Mouse (Mus musculus): ENCODE data around the gene Sfmbt2. TPM values are rescaled to one million over a fixed set of nuclear protein-coding genes. Genes with fewer than 3 reads are reported as not detected.

Sfmbt2 gene
- total RNA-seq, 1 experiment from 2014 or later, result 8.0 TPM

DNA sequence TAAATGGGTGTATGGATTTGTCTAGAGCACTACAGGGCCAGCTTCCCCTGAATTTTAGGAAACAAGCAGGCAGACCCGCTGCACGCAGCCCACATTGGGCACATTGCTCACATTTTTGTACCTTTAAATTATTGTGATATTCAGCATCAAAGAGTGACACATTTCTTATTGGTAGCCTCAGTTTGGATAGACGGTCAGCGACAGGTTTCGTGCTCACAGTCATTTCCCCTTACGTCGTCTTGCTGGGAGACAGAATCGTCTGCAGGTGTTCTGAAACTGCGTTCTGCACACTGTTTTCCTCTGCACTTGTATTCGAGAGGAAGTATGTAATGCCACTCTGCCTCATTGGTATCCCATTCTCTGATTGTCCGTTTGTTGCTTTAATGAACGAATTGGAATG lies 88.0 kb downstream of the Sfmbt2 start:
- no peak for ATAC-seq (ENCODE audit: extremely low read depth, insufficient number of reproducible peaks, low FRiP score, poor library complexity, severe bottlenecking)

DNA sequence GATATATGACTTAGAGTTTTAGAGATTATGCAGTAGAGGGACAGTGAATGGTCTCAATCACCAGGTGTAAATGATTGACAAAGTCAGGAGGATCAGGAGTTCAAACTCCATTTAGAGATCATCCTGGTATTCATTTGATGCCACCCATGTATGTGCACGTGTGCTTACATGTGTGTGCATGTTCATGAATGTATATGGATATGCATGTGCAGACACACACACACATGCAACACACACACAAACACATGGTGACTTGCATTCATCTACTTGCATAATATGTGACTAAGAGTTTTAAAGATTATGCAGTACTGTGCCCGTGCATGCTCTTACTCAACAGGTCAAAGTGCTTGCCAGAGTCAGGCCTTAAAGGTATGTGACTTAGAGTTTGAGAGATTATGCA lies 146.2 kb downstream of the Sfmbt2 start:
- ATAC-seq (ENCODE audit: extremely low read depth, insufficient number of reproducible peaks, low FRiP score, poor library complexity, severe bottlenecking), result no peak

DNA sequence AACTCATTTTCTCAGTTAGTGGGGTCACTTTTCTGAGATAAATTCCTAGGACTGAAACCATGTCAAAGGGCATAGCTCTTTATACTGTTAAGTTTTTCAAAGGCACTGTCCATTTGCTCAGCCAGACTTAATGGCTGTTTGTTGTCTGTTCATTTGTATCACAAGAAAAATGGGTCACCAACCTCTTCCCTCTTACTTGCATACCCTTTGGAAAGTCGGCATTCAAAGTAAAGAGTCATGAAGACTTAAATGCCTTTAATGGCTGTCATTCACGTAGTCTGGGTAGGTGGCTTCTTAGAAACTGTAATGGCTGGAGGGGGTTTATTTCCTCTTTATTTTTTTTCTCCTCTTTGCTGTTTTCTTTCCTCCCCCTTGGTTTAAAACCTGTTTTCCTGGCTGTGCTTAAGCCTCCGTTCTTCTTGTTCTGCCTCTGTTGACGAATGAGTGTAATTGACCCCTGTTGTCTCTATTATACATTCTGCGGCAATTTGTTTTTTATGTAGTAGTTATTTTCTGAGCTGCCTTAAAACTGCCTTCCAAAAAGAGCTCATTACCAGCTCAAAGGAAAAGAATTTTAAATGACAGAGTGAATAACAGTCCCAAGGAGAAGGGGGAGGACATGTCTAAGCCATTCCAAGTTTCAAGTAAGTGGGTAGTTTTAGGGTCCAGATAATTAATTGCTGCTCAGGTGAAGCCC lies 151.6 kb downstream of the Sfmbt2 start:
- ATAC-seq (ENCODE audit: extremely low read depth, insufficient number of reproducible peaks, low FRiP score, poor library complexity, severe bottlenecking), result no peak

DNA sequence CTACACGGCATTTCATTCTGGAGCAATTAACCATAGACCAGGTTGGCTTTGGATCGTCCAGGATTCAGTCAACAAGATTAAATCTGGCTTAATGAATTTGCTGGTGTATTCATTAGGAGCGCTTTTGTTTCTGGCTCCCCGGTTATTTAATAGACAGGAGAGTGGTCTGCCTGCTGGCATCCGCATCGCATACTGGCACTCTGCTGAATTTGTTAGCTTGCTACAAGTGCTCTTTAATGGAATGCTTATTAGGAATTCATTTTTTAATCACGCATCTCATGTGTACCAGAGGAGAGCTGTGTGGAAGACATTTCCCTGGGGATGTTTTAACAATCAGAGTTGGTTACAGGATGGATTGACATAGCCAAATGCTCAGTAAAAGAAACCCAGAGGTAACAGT lies 155.3 kb downstream of the Sfmbt2 start:
- no peak for ATAC-seq (ENCODE audit: extremely low read depth, insufficient number of reproducible peaks, low FRiP score, poor library complexity, severe bottlenecking)

DNA sequence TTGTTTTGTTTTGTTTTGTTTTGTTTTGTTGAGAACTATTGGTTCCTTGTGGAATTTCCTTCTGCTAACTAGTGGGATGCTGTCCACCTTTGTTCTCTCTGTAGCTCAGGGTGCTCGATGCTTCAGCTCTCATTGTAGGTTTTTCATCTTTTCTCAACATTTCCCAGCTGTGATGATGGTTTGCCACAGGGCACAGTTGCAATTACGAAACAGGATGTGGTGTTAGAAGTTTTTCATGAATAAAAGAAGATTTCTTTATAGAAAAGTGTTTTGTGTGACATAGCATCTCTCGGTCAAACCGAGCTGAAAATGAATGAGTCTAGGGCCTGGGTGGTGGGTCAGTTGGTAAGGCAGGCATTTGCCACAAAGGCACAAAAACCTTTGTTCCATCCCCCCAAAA lies 171.5 kb downstream of the Sfmbt2 start:
- ATAC-seq (ENCODE audit: extremely low read depth, insufficient number of reproducible peaks, low FRiP score, poor library complexity, severe bottlenecking), result no peak

DNA sequence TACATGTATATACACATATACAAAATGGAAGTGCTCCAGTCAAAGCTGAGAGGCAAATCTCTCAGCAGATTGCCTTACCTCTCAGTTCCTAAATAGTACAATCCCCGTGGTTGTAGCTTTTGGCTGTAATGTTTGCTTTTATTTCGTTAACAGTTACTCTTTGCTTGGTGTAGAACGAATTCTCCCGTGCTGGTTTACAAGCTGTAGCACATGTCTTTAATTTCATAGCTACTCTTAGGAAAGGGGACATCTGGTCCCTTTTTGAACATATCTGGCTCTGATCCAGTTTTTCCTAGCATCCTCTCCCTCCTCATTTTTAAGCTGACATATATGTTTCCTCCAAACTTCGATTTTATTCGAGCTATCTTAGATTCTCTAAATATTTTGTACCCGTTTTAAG lies 172.1 kb downstream of the Sfmbt2 start:
- ATAC-seq (ENCODE audit: extremely low read depth, insufficient number of reproducible peaks, low FRiP score, poor library complexity, severe bottlenecking), result no peak

DNA sequence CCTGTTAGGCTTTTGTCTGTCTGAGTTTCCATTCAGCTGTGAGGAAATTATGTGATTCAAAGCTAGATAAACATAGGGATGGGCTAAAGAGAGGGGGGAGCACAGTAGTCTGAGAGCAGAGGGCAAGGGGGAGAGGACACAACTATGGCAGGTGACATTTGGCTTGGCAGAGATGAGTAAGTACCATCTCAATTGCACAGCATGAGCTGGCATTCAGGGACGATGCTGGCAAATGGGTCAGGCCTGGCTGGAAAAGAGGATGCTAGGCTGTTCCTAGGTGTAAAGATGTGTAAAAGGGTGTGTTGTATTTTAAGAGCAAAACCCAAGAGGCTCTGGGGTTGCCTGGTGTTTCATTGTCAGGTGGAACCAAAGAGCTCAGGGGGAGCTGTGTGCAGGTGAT lies 188.5 kb downstream of the Sfmbt2 start:
- no peak for ATAC-seq (ENCODE audit: extremely low read depth, insufficient number of reproducible peaks, low FRiP score, poor library complexity, severe bottlenecking)

DNA sequence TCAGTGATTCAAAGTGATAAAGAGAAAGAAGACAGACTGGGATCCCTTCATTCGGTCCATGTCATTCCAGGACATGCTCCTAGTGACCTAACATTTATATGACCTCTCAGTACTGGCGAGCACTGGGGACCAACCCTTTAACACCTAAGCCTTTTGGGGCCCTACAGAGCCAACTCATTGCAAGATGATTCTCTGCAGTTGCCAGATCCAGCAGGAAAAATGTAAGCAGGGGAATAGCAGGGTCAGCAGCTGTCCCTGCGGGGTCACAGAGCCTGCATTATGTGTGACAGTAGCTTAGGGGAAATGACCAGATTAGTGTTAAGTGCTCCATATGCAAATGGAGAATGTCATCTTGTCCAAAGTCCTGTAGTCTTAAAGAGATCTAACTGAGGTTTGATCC lies 195.2 kb downstream of the Sfmbt2 start:
- no peak for ATAC-seq (ENCODE audit: extremely low read depth, insufficient number of reproducible peaks, low FRiP score, poor library complexity, severe bottlenecking)

DNA sequence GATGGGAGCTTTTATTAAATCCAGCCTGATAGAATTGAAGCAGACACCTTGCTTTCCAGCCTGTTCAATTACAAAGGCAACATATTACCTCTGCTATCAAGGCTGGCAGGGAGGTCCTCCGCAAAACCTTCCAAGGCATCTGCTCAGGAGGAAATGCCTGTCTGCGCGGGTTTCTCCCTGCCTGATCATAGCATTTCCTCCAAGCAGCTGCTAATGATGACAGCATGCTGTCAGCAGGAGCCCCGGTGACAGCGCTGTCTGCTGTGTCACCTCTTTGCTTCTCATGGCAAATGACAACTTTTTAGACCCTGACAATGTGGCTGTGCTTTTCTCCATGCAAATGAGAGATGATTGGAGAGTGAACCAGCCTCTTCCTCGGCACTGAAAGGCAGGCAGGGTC lies 199.1 kb downstream of the Sfmbt2 start:
- ATAC-seq (ENCODE audit: extremely low read depth, insufficient number of reproducible peaks, low FRiP score, poor library complexity, severe bottlenecking), result no peak

DNA sequence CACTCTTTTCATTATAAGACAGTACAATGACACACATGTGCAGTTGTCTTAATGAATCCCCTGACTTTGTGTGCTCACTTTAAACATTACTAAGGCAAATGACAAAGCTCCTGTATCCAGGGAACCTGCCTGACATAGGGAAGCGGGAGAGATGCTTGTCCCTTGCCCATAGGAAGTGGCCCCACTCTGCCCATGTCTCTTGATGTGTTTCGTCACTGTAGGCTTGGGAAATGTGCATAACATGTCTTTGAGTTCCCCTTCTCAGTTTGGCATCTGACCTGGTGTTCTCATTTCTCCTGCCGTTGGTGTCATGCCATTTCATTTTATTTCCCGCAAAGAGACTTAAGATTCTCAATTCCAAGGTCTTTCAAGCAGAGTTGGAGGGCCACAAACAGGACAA lies 202.0 kb downstream of the Sfmbt2 start:
- ATAC-seq (ENCODE audit: extremely low read depth, insufficient number of reproducible peaks, low FRiP score, poor library complexity, severe bottlenecking), result no peak

DNA sequence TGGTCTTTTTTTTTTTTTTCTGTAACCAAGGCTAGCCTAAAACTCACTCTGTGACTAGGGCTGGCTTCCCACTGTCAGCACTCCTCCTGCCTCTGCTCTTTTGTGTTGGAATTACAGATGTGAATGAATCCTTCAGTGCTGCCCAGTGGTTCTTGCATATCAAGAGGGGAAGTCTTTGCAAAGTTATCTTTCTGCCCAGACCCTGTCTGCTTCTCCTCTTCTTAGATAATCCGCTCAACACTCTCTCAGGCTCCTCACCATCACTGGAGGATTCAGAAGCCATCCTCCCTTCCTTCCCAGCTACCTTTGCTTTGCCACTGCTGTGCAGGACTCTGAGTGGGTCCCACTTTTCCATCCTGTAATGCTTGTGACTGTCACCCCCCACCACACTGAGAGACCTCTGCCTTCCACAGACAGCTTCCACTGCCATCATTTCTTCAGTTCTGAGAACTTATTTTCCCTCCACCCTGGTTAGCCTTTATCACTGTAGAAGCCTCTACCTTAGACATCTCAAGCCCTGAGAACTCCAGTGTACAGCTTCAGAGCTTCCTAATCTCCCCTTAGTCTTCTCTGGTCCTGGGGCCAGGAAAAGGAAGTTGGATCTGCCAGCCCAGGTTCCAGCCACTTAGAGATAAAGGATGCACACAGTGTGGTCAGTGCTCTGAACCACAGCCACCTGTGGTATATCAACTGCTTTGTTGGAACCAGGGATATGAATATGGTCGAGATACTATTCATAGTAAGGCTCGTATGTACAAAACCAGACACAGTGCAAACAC lies 205.8 kb downstream of the Sfmbt2 start:
- no peak for ATAC-seq (ENCODE audit: extremely low read depth, insufficient number of reproducible peaks, low FRiP score, poor library complexity, severe bottlenecking)

DNA sequence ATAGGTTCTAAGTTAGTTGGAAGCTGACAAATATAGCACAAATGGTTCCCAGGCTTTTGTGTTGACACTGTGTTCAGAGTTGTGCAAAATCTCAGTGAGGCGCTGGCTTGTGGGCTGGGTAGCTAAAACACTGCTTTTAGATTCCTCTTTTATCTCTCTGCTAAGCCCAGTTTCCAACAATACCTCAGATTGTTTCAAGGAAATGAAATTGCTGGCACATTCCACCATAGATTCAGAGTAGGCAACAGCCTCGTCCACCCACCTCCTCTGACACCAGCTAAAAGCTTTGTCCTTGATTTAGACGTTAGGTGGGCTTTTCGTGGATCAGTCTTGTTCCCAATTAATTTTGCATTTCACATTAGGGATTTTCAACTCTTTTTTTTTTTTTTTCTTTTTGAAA lies 212.4 kb downstream of the Sfmbt2 start:
- ATAC-seq (ENCODE audit: extremely low read depth, insufficient number of reproducible peaks, low FRiP score, poor library complexity, severe bottlenecking), result no peak

DNA sequence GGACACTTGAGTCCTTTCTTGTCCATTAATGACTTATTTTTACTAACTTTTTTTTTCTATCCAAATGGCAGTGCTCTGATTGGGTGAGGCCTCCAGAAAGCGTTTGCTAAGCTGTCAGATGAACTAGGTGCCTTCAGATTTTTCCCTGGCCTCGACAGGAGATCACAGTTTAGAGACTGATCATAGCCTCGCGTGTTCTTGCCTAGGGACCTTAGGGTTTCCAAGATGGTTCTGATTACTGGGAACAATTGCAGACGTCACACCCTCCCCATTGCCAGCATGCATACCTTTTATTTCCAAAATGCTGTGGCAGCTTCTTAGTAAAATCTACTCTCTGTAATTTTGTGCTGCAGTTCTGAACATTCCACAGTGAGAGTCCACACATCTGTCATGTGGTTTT lies 212.8 kb downstream of the Sfmbt2 start:
- ATAC-seq (ENCODE audit: extremely low read depth, insufficient number of reproducible peaks, low FRiP score, poor library complexity, severe bottlenecking), result no peak

DNA sequence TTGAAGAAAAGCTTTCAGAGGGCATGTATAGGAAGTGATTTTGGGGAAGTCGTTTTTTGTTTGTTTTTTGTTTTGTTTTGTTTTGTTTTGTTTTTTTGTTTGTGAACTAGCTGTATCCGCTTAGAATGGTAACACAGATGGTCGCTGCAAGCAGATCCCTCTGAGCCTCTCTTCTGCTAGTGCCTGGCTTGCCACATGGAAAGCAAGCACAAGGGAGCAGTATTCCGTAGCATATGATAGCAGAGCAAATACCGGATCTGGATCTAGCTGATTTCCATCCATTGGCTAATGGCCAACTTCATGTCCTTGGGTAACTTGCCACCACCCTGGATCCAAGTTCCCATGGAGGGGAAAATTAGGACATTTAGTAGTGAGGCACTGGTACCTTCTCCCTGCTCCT lies 221.0 kb downstream of the Sfmbt2 start:
- ATAC-seq (ENCODE audit: extremely low read depth, insufficient number of reproducible peaks, low FRiP score, poor library complexity, severe bottlenecking), result no peak

DNA sequence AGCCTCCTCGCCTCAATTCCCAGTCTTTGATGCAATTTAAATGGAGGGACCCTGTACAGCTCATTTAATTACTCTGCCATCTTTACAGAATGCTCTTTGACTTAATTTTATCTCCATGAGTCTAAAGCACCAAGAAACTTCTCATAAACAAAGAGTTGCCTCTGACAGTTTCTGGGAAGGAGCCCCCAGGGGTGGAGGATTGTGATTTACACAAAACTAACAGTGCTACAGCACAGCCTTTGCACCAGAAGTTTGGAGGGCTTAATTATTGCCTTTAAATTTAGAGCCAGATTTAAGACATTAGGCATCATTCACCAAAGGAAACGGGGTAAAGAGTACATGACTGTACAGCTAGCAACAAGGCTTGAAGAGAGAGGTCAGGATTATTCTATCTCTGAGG lies 245.2 kb downstream of the Sfmbt2 start:
- no peak for ATAC-seq (ENCODE audit: extremely low read depth, insufficient number of reproducible peaks, low FRiP score, poor library complexity, severe bottlenecking)

Other genes with a start within 250 kb of the Sfmbt2 start
- gene Itih2, start 239.1 kb upstream of the Sfmbt2 start, total RNA-seq (2017), result not detected in 2 replicates
- gene Itih5, start 216.9 kb upstream of the Sfmbt2 start, total RNA-seq (2017), result 6.1 and 6.9 TPM in 2 replicates